Mouse (Mus musculus): ENCODE data around the gene Pon1.

DNA sequence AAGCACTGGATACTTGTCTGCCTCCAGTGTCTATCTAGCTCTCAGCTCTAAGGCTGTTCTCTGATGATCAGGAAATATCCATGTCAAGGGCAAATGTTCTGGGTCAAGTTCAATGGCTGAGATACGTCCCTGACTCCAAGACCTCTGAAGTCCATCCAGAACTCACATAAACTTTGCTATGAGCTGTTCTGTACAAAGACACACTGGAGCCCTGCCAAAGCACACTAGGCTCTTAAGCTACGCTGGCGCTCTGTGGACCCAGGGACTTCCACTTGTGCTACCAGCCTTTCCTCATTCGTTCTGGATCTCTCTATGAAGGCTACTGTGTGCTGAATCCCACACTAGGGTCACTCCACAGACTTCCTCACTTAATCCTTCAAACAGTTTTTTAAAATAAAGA lies 4.2 kb downstream of the Pon1 start:
- TF ChIP-seq CTCF (conservative IDR thresholded peaks at IDR 0.05; ENCODE audit: insufficient read depth, insufficient read length, low read depth, low read length), result no peak
- no peak for TF ChIP-seq POLR2A (IDR thresholded peaks at IDR 0.05; ENCODE audit: low read depth, low read length)
